Mouse (Mus musculus) thymus, postnatal 36 days (tissue): ENCODE measurements at regions not wholly inside any gene's neighbourhood (a gene's known extent, or its start where the extent isn't known, plus 50 kb on each side); places are given as distances from the start of the nearest gene placed in this dataset.
"Not testable (repeated sequence)": the region's sequence is repeated elsewhere in the genome, so short reads cannot be mapped to it uniquely, and the experiment has no call there.

ENCODE experiments used
- DNase-seq, 2 experiments: peaks; one replicate each; pipeline ENCODE4 v3.0.0; 2022; ENCODE audit warnings: mixed read lengths in 2 of 2

DNA sequence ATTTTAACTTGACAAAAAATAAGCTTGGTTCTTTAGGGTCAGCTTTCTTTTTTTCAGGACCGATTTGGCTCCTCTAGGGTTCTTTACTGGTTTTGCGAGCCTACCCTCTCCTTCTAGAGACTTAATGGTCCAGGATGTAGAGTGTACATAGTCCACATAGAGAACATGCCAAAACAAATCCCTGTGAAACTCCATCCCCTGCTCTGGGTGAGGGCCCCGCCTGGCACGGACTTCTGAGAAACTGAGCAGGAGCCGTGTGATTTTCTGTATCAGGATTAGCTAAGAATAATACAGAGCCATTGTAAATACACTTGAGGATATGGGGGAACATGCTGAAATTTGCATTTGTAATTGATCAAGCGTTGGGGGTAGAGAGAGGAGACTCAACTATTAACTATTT lies 118.2 kb upstream of the Teddm2 start:
- no peak for DNase-seq

GRCm38 (mm10) chr1:154024301-154024700 lies 124.3 kb upstream of the Teddm2 start:
- DNase-seq = no peak

- DNase-seq = no peak
These were observed 127.3 kb upstream of the Teddm2 start for GRCm38 (mm10) chr1:154027303-154027702.

DNA sequence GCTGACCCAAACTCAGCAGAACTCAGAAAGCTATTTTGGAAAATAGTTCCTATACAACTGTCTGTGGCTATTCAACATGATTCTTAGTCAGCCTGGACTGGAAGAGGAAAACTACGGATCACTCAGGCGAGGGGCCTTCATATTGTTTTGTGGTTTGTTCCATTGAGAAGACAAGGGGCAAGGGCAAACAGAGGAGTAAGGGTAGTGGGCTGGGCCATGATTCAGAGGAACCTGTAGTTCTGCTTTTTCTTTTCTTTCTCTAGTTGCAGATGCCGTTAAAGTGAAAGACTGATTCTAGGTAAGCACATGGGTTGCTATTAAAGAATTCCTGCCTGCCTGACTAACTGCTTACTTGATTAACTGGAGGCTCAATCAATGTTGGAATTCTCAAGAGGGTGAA lies 129.8 kb upstream of the Teddm2 start:
- DNase-seq = no peak

GRCm38 (mm10) chr1:154032669-154033099 lies 132.7 kb upstream of the Teddm2 start:
- DNase-seq = peak; percentile 21 to 29

DNA sequence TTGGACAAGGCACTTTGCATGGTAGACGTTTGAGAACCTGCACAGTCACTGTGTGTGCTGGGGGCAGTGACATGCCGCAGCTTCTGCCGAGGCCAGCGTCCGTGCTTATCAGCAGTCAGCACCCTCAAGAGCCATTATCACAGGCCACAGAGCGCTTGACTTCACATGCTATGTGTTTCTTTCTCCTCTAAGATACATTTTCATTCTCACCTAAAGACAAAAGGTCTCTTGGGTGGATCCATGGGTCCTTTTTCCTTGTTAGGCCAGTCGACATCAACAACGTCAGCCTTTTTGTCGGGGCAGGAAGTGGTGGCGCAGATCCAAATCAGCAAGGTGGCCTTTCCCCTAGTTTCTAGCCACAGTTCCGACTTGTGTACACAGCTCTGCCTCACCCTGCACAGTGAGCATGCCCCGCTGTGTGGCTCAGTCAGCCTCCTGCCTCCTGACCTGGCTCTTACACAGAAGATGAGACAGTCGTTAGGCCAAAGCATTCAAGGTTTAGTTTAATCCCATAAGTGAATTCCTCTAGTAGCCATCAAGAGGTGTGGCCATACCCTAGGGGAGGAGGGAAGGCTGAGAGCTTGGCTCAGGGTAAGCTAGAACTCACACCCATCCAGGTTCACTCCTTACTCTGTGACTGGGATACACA lies 134.1 kb upstream of the Teddm2 start:
- peak in 1 of 2 experiments; percentile 4 for DNase-seq

- DNase-seq = no peak
These were observed 136.8 kb upstream of the Teddm2 start for GRCm38 (mm10) chr1:154036729-154037270.

GRCm38 (mm10) chr1:154038241-154038640 lies 138.2 kb upstream of the Teddm2 start:
- no peak for DNase-seq

DNA sequence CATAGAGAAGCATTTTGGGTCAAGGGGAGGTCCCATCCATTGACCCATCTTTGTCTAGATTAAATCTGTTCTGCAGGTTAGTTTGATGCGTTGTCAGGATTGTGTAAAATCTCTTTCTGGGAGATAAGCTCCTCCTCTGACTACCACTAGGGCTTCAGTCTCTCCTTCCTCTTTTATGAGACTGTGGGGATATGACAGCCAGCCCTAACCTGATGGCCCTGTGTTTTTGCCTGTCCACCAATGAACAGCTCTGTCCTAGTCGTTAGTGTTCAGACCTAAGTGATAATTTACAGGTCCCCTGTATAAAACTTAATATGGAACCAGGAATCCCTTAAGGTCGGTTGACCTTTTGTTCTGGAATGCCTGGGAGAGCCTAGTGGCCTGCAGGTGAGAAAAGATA lies 140.9 kb upstream of the Teddm2 start:
- no peak for DNase-seq

DNA sequence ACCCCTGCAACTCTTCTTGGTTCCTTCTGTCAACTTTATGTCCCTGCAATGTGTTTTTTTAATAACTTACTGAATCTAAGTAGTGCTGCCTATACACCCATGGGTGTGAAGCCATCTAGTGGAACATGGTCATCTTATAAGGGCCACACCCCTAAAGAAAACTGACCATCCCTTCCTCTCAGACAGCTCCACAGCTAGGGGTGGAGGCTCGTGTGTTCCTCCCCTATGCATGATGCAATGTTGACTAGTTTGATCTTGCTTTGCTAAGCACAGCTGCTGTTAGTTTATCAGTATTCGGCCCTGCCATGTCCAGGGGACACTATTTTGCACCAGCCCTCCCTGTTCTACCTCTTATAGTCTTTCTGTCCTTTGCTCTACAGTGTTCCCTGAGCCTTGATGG lies 142.9 kb upstream of the Teddm2 start:
- DNase-seq = no peak

DNA sequence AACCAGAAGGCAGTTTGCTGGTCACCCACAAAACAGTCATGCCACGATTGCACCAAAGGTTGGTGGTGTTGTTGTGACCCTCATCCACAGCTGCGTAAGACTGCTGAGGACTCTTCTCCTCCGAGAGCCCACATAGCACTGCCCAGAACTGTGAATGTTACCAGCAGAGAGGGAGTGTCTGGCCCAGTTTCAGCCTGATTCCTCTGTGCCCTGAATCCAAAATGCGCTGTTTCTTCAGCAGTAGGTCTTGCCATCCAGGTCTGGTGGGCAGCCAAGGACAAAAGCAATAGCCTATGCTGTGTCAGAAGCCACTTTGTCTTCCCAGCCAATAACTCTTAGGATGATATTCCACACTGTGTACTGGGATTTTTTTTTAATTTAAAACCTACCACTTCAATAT lies 144.7 kb upstream of the Teddm2 start:
- no peak for DNase-seq

- no peak for DNase-seq
These were observed 145.9 kb upstream of the Teddm2 start for GRCm38 (mm10) chr1:154045951-154046350.

GRCm38 (mm10) chr1:154053641-154054040 lies 147.3 kb upstream of the Zfp648 start:
- no peak for DNase-seq

GRCm38 (mm10) chr1:154054874-154055273 lies 146.1 kb upstream of the Zfp648 start:
- DNase-seq = no peak

GRCm38 (mm10) chr1:154061397-154061796 lies 139.6 kb upstream of the Zfp648 start:
- DNase-seq = not testable (repeated sequence)

DNA sequence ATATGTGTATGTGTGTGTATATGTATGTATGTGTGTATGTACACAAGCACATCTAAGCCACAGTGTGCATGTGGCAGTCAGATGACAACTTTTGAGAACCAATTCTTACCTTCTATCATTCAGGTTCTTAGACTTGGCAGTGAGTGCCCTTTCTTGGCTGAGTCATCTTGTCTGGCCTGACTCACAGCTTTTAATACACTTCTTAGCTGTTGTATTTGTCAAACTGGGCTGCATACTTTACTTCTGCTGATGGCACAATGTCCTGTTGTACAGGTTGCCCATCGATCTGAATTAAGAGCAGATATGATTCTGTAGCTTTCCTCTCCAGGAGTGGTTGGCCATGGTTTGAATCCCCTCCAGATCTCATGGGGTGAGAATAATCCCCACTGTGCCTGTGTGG lies 139.1 kb upstream of the Zfp648 start:
- no peak for DNase-seq

GRCm38 (mm10) chr1:154062666-154063065 lies 138.3 kb upstream of the Zfp648 start:
- DNase-seq = no peak

DNA sequence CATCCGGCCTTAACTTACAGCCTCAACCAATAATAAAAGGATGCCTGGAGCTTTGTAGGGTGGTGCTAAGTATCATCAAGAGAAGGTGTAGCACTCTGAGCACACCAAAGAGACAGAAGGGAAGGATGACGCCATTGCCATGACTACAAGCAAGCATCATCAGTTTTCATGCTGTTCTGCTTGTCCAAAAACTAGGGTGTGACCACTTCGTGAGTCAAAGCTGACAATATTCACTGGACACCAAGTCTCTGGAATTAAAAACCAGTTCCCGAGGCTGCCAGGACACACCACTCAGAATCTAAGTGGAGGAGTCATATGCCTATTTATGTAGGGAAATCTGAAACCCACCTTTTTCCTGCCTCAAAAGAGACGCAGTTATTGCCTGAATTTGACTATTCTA lies 136.4 kb upstream of the Zfp648 start:
- no peak for DNase-seq

DNA sequence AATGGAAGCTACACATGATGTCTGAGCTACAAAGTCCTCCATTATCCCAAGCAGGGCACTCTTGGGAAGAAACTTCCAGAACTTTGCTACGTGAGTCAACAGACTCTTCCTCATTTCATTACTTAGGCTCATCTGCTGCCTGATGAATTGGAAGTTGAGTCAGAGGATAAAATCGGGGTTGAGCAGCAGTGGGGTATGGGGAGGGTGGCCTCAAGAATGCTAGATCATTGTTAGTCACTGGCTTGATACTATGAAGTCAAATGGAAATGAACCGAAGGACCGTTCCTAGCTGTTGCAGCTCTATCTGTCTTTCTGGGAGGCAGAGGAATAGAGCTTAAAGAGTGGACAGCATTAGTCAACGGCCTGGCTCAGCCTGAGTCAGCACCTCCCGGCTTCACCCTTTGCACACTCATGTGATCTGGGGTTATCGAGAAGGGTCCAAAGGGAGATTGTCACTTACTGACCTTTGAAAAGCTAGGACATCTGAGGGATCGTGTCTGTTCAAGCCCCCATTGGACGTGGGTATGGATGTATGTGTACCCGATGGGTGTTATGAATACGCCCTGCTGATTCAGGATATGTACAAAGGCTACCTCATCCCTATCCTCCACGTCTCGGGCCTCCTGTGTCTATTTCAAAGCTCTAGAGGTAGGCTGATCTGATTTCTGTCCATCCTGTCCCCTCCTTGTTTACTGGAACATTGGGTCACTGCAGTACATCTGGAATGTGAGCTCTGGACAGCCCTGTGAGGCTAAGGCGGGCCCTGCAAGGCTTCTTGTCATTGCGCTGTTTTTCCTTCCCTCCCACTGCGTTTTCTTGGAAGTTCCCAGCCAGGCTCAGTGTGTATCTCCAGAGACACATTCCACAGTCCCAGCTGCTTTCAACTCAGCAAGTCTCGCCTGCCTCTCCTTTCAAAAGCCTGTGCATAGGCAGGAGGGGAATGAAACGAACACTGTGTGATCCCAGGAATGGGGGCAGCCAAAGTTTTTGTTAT lies 135.4 kb upstream of the Zfp648 start:
- no peak for DNase-seq

GRCm38 (mm10) chr1:154067856-154068255 lies 133.1 kb upstream of the Zfp648 start:
- no peak for DNase-seq

DNA sequence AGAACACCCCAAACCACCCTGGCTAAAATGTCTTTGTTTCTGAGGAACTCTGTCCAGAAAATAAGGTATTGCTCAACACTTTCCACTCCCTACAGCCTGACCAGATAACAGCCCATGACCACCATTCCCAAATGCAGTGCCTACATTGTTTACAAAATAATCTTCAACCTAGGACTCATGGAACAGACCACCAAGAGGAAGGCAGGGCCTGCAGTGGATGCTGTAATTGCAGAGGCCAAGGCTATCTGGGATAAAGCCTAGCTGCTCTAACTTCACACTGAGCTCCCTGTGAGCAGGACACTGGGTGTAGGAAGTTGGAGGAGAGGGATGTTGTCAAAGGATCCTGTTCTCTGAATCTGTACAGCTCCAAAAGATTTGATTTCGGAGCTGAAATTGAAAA lies 126.7 kb upstream of the Zfp648 start:
- no peak for DNase-seq

DNA sequence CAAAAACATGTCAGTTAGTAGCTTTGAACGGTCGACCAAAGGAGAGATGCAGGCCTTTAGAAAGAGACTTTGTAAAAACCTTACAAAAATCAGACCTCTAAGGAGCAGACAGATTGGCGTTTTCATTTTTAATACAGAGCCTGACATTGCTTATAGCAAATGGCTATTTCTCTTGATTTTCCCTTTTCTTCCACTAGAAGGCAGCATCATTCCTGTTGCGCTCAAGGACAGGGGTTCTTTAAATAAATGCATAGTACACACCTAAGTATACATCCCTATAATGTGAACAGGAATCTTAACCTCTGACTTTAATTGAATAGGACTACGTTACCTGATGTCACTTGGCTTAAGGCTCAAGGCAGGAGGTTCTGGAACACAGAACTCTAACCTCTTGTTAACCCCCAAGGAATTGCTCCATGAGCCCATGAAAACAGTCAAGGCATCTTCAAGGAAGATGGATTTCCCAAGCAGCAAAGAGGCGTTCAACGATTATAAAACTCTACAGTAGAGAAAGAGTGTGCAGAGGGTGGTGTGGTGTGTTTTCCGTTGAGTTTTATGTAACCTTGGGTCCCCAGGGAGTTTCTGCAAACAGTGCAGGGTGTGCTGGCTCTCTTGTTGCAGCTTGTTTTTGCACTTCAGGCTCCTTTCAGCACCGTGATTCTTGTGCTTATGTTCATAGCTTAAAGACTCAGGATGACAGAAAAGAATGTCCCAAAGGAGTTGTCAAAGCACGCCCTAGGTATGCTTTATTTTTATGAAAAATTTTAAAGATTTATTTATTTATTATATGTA lies 124.1 kb upstream of the Zfp648 start:
- DNase-seq = no peak
